Comparison of ENCODE assay signal across 26 mouse cellular contexts in genomic region chr10:9756546-9756945, GRCm38 (mm10).
A peak's percentile ranks its signal among the peaks of the same experiment; 100 is the strongest.
DNase-seq lines count a peak whose midpoint lies in the region; ATAC-seq lines count a peak whose summit lies in the region.
"Had no signal": no experiment of that assay in that cellular context is flagged by ENCODE, and none has a peak within 500 bp of the region (broad histone marks: within the 10 kb centered on the region; RNA-seq: fewer than 3 reads in every experiment).

No protein-coding gene starts in this region.

- H3K4me2 ChIP-seq in neural tube, embryonic 11.5 days (ENCODE audit: low read depth), result no peak overlapping the region
- H3K4me2 ChIP-seq: embryonic facial prominence, embryonic 13.5 days; forebrain, embryonic 12.5 days; forebrain, embryonic 15.5 days; heart, embryonic 12.5 days; heart, embryonic 15.5 days; hindbrain, embryonic 13.5 days had no signal

- H3K27ac ChIP-seq in neural tube, embryonic 11.5 days (ENCODE audit: low read depth, low read length), result no peak overlapping the region
- H3K27ac ChIP-seq: embryonic facial prominence, embryonic 10.5 days; embryonic facial prominence, embryonic 13.5 days; forebrain, embryonic 12.5 days; forebrain, embryonic 15.5 days; heart, embryonic 15.5 days; hindbrain, embryonic 10.5 days; hindbrain, embryonic 13.5 days had no signal

- H3K4me1 ChIP-seq in neural tube, embryonic 11.5 days (ENCODE audit: control insufficient read depth, insufficient read depth, low read length), result no peaks in the 10 kb centered on the region
- H3K4me1 ChIP-seq: embryonic facial prominence, embryonic 10.5 days; embryonic facial prominence, embryonic 13.5 days; forebrain, embryonic 12.5 days; forebrain, embryonic 15.5 days; hindbrain, embryonic 10.5 days; hindbrain, embryonic 13.5 days had no signal

- H3K4me3 ChIP-seq in neural tube, embryonic 11.5 days (ENCODE audit: low read depth, low read length), result no peak overlapping the region
- H3K4me3 ChIP-seq: embryonic facial prominence, embryonic 10.5 days; embryonic facial prominence, embryonic 13.5 days; erythroblast, embryonic 14.5 days; forebrain, embryonic 12.5 days; forebrain, embryonic 15.5 days; heart, embryonic 12.5 days; heart, embryonic 15.5 days; hindbrain, embryonic 10.5 days; hindbrain, embryonic 13.5 days had no signal

- peak; percentile 9 for DNase-seq in embryo, embryonic 10.5 days (ENCODE audit: low spot score)
- no peak for DNase-seq in embryo, embryonic 10 days (ENCODE audit: low spot score)
- DNase-seq in neural tube, embryonic 11.5 days (ENCODE audit: low spot score), result peak; percentile 12
- DNase-seq in neural tube, embryonic 10.5 days (ENCODE audit: extremely low spot score, low spot score), result no peak
- peak; percentile 40 for DNase-seq in yolk sac, embryonic 10.5 days (ENCODE audit: low spot score)
- no peak for DNase-seq in thymus, adult 18-20 months
- DNase-seq: adrenal gland, postnatal 10 days; adrenal gland, postnatal 36 days; cerebellum, adult 18-20 months; cerebellum, adult 9-10 months; cerebellum, postnatal 14 days; embryo, embryonic 11 days; gastrocnemius, postnatal 25 days; heart, adult 18-20 months; heart, postnatal 10 days; heart, postnatal 36 days had no signal

- H3K9me3 ChIP-seq in neural tube, embryonic 11.5 days (ENCODE audit: control insufficient read depth, low read length), result no peaks in the 10 kb centered on the region
- H3K9me3 ChIP-seq: embryonic facial prominence, embryonic 10.5 days; embryonic facial prominence, embryonic 13.5 days; forebrain, embryonic 12.5 days; forebrain, embryonic 15.5 days; heart, embryonic 12.5 days; heart, embryonic 15.5 days; hindbrain, embryonic 10.5 days; hindbrain, embryonic 13.5 days had no signal

- no peaks in the 10 kb centered on the region for H3K36me3 ChIP-seq in neural tube, embryonic 11.5 days (ENCODE audit: control insufficient read depth, insufficient read depth, low read length)
- H3K36me3 ChIP-seq: forebrain, embryonic 12.5 days; heart, embryonic 12.5 days; heart, embryonic 15.5 days had no signal

- no peaks in the 10 kb centered on the region for H3K27me3 ChIP-seq in neural tube, embryonic 11.5 days (ENCODE audit: control insufficient read depth, insufficient read depth, low read length)
- H3K27me3 ChIP-seq: embryonic facial prominence, embryonic 13.5 days; forebrain, embryonic 12.5 days; forebrain, embryonic 15.5 days; heart, embryonic 12.5 days; heart, embryonic 15.5 days; hindbrain, embryonic 13.5 days had no signal

- 64% methylated on average over 6 of the region's 6 CpGs for WGBS in neural tube, embryonic 11.5 days

- H3K9ac ChIP-seq in neural tube, embryonic 11.5 days (ENCODE audit: low read length), result no peak overlapping the region
- H3K9ac ChIP-seq: embryonic facial prominence, embryonic 13.5 days; forebrain, embryonic 12.5 days; forebrain, embryonic 15.5 days; heart, embryonic 12.5 days; heart, embryonic 15.5 days; hindbrain, embryonic 13.5 days had no signal

- ATAC-seq in neural tube, embryonic 11.5 days (ENCODE audit: insufficient read depth, low FRiP score, low TSS enrichment), result no peak
- ATAC-seq: forebrain, embryonic 15.5 days; hindbrain, embryonic 16.5 days had no signal

Comparison
In these comparisons a context has a peak if more than half of its experiments do, and no peak if none do; other contexts are left out.
1. DNase-seq: peak in embryo, embryonic 10.5 days (single experiment), neural tube, embryonic 11.5 days (single experiment) and yolk sac, embryonic 10.5 days (single experiment); none in embryo, embryonic 10 days (single experiment), neural tube, embryonic 10.5 days (single experiment) and thymus, adult 18-20 months (0 of 2).